Comparison of ENCODE assay signal across 18 mouse cellular contexts in the genomic region with DNA sequence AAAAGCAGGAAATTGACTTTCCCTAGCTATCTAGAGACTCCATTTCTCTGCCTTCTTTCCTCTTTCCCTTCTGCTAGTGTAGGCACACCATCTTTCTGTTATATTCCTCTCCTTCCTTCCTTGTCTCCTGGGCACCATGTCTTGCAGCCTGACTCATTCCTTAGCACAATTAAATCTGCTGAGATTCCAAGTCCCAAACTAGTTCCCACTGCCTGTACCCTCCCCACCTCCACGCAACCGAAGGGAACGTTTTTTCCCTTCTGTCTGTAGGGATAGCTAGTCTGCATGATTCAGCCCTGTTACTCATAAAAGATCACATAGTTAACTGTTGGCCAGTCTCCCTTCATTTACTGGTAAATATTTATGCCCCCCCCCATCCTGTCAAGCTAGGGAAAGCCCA.
DNase-seq lines count a peak whose midpoint lies in the region; ATAC-seq and TF ChIP-seq lines count a peak whose summit lies in the region.
"Had no signal": no experiment of that assay in that cellular context is flagged by ENCODE, and none has a peak within 500 bp of the region (broad histone marks: within the 10 kb centered on the region; RNA-seq: fewer than 3 reads in every experiment).

No protein-coding gene starts in this region.

- CTCF ChIA-PET in Patski (lab: Charles Lee): no interaction called here

- H3K27me3 ChIP-seq in Patski: no peaks in the 10 kb centered on the region
- H3K27me3 ChIP-seq: forebrain, embryonic 15.5 days; heart, embryonic 13.5 days; hindbrain, embryonic 12.5 days had no signal

- in situ Hi-C loops in Patski (cut with MboI; ENCODE audit: low pct_unique_long_range_greater_than_20kb): no loop called here

- no peak for TF ChIP-seq CTCF in Patski (IDR thresholded peaks at IDR 0.05)

- POLR2A ChIA-PET in Patski (lab: Charles Lee): no interaction called here

- peak; percentile 88 for ATAC-seq in frontal cortex, adult (ENCODE audit: low TSS enrichment)
- ATAC-seq in Patski: peak; percentile 63
- ATAC-seq: forebrain, embryonic 15.5 days; hindbrain, embryonic 16.5 days; inflammation-experienced regulatory T-cells, adult 6 months had no signal

- intact Hi-C loops in gastrocnemius, postnatal 14 days (cut with DNase I; ENCODE audit: low total_unique reads): no loop called here

- DNase-seq in frontal cortex, postnatal 10 days (ENCODE audit: low spot score in 2 of 2): no peak
- peak; percentile 19 to 22 for DNase-seq in right cerebral cortex, adult 2 months (ENCODE audit: low spot score in 2 of 2)
- DNase-seq in right cerebral cortex, postnatal 14 days: no peak
- peak; percentile 39 for DNase-seq in Patski (ENCODE audit: low read depth, low spot score)
- no peak for DNase-seq in natural killer cell, adult 2 months (ENCODE audit: low spot score in 2 of 2)
- DNase-seq in gastrocnemius, postnatal 14 days: no peak
- DNase-seq: adrenal gland, postnatal 10 days; cerebellum, adult 18-20 months; cerebellum, adult 9-11 months; cerebellum, postnatal 36 days; gastrocnemius, postnatal 25 days; heart, postnatal 4 days had no signal

Comparison
In these comparisons a context has a peak if more than half of its experiments do, and no peak if none do; other contexts are left out.
1. DNase-seq: peak in right cerebral cortex, adult 2 months (2 of 2) and Patski (single experiment); none in frontal cortex, postnatal 10 days (0 of 2), right cerebral cortex, postnatal 14 days (single experiment), natural killer cell, adult 2 months (0 of 2) and gastrocnemius, postnatal 14 days (single experiment).